Mouse (Mus musculus): ENCODE results near the gene Il21.

Il21 gene

GRCm38 (mm10) chr3:37191953-37192352, 40.5 kb downstream of the Il21 start:
- DNase-seq (ENCODE audit: low read depth): no peak

DNA sequence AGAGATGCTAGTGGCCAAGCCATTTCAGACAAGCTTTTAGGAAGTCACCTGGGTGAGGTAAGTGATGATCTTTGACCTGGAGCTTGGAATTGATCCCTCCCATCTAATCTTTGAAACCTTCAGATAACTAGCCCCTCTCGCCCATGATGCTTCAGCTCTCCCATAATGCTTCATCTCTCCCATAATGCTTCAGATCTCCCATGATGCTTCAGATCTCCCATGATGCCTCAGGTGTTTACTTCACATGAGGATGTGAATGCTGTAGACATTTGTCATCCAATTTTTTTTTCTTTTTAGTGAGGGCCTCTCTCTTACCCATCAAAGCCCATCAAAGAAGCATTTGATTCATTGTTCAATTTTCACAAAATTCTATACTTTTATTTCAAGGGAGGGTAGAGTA, 46.9 kb downstream of the Il21 start:
- DNase-seq (ENCODE audit: low read depth): no peak

GRCm38 (mm10) chr3:37182415-37183269, 49.8 kb downstream of the Il21 start:
- no peak for DNase-seq (ENCODE audit: low read depth)

DNA sequence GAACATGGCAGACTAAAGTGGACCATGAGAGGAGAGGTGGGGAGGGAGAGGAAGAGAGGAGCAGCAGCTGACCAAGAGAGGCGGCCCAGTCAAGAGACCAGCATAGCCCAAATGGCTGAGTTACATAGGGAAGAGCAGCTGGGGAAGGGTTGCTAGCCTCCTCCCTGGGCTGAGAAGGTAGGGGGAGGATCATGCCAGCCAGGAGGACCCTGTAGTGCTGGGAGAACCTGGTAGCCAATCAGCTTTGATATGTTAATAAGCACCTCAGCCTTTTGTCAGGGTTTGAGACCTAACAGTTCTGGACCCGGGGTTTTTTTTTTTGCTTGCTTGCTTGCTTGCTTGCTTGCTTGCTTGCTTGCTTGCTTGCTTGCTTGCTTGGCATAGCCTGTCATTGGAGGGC, 51.4 kb downstream of the Il21 start:
- DNase-seq (ENCODE audit: low read depth): no peak

DNA sequence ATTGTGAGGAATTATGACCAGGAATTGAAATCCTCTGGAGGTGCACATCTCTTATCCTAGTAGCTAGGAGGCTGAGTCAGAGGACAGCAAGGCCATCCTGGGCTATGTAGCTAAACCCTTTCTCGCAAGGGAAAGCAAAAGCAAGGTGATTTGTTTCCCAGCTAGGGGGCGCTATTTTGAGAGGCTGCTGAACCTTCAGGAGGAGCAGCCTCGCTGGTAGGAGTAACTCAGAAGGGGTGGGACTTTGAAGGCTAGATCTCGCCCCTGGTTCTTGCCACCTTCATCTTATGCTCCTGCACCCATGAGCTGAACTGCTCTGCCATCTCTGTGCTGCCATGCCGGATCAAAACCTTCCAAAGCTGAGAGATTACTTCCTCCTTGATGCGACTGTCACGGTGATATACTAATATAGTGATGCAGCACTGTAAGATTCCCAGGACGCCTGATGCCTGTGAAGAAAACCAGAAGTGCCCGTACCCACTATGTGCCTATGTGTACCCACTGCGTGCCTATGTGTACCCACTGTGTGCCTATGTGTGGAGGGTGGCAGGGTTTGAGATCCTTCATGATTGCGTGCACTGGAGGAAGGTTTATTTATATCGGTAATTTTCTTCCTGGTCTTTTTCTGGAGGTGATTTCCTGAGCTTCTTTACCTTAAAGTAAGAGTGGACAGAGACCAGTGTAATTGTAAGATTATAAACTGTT, 52.2 kb downstream of the Il21 start:
- peak; percentile 77 for DNase-seq (ENCODE audit: low read depth)

DNA sequence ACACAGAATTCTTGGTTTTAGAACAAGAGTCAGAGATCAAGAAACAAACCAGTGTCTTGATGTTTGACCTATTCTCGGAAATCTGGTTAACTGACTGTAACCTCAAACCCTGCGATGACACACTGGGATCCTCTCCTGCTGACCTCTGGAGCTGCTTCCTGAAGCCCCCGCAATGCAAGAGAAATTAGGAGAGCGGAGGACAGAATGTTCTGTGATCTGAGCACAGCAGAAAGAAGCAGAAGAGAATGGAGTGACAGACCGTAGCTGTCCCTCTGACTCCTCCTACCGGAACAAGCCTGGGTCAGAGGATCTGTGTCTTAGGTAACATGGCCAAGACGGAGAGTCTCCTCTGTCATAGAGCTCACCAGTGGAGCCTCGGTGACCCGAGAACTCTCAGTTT, 53.0 kb downstream of the Il21 start:
- no peak for DNase-seq (ENCODE audit: low read depth)

GRCm38 (mm10) chr3:37174711-37175572, 57.5 kb downstream of the Il21 start:
- DNase-seq (ENCODE audit: low read depth): peak; percentile 65

DNA sequence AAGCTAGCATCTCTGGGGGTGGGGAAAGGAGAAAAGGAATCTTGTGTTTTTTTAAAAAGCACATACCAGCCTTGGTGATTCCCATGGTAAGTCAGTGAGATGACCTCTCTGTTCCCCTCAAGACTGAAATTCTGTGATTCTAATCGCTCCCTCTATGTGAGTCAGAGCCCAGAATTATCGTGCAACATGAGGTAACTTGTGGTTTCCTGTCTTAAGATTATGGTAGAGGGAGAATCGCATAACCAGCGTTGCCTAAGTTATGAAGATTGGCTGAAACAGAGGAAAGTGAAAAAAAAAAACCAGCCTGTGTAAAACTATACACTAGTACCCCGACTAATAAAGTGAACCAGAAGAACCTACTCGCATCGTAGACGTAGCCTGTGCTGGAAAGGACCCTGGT, 59.2 kb downstream of the Il21 start:
- DNase-seq (ENCODE audit: low read depth): peak; percentile 74
